Mouse (Mus musculus): ENCODE measurements around the gene Tmem242.

Gene Tmem242

DNA sequence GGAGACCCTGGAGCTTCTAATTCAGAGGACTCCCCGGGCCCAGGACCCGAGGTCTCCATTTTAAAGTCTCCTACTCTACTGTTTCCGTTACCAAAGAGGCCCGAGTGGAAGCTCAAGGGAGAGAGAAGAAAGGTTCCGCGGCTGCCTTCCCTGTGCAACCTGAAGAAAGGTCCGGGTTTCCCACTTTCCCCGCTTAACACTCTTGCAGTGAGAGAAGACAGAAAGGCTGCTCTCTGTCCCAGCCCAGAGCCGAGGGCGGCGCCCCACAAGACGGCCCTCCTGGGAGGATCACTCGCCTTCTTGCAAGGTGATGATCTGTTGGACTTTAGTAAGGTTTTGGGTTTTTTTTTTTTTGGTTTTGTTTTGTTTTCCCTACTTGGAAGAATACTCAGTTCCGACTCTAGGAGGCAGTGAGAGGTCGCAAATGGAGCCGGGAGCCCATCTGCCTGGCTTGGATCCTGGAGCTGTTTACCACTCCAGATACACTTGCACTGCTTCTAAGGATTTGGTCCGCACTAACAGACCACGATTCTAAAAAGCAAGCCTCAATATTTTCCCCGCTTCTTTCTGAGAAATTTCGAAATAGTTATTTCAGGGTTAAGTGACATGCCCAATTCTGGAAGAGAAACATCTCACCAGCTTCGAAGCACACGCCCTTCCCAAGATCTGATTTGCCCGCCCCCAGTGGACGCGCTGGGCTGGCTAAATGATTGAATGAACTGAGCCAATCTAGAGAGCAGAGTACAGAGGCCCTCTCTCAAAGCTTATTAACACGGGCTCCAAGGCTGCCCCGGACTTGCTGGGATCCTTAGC lies at the start of gene Tmem242:
Gene Tmem242 (minus strand): TSS at position 101 of the 813 bp plus-strand sequence.
- in situ Hi-C loops (cut with MboI; ENCODE audit: low pct_unique_long_range_greater_than_20kb in 1 of 2, low sequenced_read_pairs in 2 of 2, unreplicated experiment in 1 of 2): loop anchor here in 1 of 2 experiments (5.0 to 10.0 kb wide), 3 partner anchors 92 to 307 kb away; no protein-coding TSS in a partner anchor

DNA sequence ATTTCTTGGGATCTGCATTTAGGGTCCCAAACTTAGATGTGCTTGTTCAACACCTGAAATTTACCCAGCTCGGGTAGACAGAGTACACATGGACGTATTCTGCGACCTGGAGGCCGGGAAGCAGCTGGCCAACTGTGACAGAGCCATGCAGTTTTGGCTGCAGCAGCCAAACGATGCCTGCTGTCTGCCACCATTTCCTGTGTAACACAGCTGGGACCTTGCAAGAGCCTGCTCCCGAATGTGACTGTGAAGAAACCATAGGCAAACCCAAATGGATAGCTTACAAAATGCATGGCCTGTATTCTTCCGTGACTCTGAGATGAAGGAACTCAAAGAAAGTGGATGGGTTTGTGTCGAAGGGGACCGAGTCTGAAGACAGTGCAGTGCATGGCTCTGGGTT lies 48.1 kb upstream of the Tmem242 start:
- in situ Hi-C loops (cut with MboI; ENCODE audit: low pct_unique_long_range_greater_than_20kb in 1 of 2, low sequenced_read_pairs in 2 of 2, unreplicated experiment in 1 of 2): no loop called here

DNA sequence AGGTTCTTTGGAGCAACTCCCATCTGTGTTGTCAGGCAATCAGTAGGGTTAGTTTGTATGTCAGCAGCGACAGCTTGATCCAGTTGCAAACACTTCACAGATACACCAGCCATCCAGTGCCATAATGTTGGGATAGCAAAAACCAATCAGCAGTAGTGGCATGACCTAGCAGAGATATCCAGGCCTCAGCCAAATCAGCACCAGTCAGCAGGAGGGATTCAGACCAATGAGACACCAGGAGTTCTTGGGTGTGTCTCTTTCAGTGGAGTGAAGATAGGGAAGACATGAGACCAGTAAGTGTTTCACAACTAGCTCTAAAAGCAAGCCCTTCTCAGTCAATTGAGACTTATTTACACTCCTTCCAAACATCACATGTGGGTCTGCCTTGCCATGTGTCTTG lies 44.6 kb upstream of the Tmem242 start:
- in situ Hi-C loops (cut with MboI; ENCODE audit: low pct_unique_long_range_greater_than_20kb in 1 of 2, low sequenced_read_pairs in 2 of 2, unreplicated experiment in 1 of 2): no loop called here

DNA sequence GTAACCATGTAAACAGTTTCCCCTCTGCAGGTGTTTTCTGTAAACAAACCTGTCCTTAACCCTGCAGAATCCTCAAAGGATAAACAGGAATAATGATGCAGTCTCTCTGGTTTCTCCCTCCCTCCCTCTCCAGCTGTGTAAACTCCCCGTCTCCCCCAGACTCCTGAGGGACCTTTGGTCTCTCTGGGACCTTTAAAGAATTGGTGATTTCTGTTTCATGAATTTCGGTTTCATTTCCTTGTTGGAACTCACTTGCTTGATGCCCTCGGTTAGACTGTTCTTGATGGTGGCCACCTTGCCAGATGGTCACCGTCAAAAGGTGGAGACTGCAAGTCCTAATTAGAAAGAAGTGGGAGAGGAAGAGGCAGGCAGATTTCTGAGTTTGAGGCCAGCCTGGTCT lies 43.4 kb upstream of the Tmem242 start:
- in situ Hi-C loops (cut with MboI; ENCODE audit: low pct_unique_long_range_greater_than_20kb in 1 of 2, low sequenced_read_pairs in 2 of 2, unreplicated experiment in 1 of 2): no loop called here

DNA sequence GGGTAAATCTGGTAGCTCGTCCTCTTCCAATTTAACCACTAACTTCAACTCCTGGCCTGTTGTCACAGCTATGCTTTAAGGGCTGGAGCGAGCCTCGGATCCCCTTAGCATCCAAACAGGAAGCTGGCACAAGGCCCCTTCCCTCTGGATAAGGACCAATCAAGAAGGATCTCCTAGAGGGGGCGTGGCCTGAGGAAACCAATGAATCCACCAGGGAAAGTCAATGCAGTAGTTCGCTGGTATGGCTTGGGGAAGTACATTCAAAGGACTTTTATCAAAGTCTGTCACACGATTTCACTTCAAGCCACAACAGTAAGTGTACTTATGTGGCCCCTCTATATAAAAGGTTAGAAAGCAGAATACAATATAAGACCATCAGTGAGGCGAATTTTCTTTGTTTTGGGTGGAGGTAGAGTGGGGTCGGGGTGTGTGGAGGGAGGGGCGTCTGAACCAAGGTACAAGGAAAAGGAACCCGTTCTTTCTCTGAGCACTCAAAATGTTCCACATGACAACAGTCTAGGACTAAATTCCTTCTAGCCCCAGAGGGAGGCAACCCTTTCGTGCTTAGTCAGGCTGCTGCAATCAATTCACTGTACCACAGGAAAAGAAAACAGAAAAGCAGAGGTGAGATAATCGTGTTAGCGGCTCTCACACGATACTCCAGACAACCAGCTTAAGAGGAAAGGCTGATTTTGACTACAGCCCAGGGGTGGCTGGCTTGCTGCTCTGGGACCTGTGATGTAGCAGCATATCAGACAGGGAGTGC lies 36.1 kb upstream of the Tmem242 start:
- in situ Hi-C loops (cut with MboI; ENCODE audit: low pct_unique_long_range_greater_than_20kb in 1 of 2, low sequenced_read_pairs in 2 of 2, unreplicated experiment in 1 of 2): no loop called here

DNA sequence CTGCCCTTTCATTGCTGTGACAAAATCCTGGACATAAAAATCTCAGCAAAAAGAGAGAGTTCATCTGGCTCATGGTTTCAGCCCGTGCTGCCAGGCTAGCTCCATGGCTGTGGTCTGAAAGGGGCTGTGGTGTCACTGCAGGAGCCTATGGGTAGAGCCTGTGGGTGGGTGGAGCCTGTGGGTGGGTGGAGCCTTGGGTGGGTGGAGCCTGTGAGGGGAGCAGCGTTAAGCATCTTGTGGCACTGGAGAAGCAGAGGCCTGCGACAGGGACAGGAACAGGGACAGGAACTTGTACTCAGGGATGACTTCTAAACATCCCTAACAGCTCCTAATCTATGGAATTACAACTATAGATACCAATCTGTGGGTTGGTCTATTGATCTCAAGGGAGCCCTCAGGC lies 32.2 kb upstream of the Tmem242 start:
- in situ Hi-C loops (cut with MboI; ENCODE audit: low pct_unique_long_range_greater_than_20kb in 1 of 2, low sequenced_read_pairs in 2 of 2, unreplicated experiment in 1 of 2): no loop called here

DNA sequence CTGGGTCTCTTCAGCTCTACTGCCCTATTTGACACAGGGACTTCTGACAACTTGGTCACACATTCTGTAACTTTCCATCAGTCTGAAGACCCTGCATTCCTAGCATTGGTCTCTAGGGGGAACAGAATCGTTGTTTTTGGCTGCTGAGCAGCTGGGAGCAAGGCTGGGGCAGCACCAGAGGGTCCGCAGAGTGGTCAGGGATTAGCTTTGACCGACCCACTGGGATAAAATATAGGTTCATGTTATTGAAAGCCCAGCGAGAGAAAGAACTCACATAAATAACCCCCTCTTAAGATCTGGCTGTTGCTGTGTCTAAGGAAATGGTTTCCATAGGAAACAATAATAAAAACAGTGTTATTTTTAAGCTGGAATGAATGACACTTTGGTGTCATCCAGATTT lies 27.1 kb upstream of the Tmem242 start:
- in situ Hi-C loops (cut with MboI; ENCODE audit: low pct_unique_long_range_greater_than_20kb in 1 of 2, low sequenced_read_pairs in 2 of 2, unreplicated experiment in 1 of 2): no loop called here

DNA sequence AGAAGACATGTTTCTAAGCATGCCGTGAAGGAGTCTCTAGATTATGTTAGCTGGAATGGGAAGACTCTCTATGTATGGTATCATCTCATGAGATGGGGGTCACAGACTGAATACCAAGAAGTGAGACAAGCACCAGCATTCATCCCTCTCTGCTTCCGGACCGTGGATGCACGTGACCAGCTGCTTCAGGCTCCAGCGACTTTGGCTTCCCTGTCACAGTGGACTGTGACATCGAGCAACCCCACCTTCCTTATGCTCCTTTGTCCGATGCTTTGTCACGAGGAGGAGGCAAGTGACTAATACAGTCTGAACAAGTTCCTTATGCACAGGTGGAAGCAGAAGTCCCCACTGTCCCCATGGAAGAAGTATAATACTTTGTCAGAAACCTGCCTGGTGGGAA lies 26.7 kb upstream of the Tmem242 start:
- in situ Hi-C loops (cut with MboI; ENCODE audit: low pct_unique_long_range_greater_than_20kb in 1 of 2, low sequenced_read_pairs in 2 of 2, unreplicated experiment in 1 of 2): no loop called here

DNA sequence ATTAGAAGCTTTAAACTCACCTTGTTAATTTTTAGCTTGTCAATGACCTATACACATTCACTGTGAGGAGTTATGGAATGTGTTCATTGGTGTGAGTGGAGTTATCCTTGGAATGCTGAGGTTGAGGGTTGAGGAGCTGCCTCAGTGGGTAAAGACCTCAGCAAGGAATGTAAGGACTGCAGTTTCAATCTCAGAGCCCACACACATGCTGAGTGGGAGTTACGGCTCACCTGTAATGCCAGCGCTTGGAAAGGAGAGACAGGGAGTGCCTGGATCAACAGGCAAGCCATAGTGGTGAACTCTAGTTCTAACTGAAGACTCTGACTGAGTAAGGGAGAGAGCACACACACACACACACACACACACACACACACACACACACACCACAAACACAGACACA lies 23.9 kb upstream of the Tmem242 start:
- in situ Hi-C loops (cut with MboI; ENCODE audit: low pct_unique_long_range_greater_than_20kb in 1 of 2, low sequenced_read_pairs in 2 of 2, unreplicated experiment in 1 of 2): no loop called here

DNA sequence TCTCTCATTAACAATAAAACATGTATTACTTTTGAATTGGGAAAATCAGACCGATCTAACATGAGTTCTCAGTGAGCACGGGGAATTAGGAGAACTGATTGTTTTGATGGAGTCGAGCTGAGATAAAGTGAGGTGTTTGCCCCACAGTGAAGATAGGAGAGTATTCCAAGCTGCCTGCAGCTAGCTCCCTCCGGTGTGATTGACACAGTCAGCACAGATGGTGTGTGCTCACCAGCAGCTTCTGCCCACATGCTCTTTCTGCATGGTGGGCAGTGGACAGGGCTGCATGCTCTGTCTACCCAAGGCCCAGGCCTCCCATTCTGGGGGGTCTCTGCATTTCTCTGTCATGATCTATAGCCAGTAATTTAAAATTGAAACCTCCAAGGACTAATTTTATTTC lies 13.6 kb upstream of the Tmem242 start:
- in situ Hi-C loops (cut with MboI; ENCODE audit: low pct_unique_long_range_greater_than_20kb in 1 of 2, low sequenced_read_pairs in 2 of 2, unreplicated experiment in 1 of 2): no loop called here

DNA sequence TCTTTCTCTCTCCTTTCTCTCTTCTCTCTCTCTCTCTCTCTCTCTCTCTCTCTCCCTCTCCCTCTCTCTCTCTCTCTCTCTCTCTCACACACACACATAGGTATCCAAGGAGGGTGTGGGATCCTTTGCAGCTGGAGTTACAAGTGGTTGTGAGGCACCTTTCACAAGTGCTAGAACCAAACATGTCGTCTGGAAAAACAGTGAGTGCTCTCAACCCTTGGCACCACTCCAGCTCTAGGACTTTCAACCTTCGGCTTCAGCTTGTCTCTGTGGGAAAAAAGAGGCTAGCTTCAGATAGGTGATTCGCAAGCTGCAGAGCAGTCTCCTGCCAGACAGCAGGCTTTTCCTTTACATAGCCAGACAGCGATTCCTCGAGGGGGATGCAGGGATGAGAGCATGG lies 3.7 kb upstream of the Tmem242 start:
- in situ Hi-C loops (cut with MboI; ENCODE audit: low pct_unique_long_range_greater_than_20kb in 1 of 2, low sequenced_read_pairs in 2 of 2, unreplicated experiment in 1 of 2): loop anchor here in 1 of 2 experiments (5.0 to 10.0 kb wide), 3 partner anchors 89 to 304 kb away; no protein-coding TSS in a partner anchor

DNA sequence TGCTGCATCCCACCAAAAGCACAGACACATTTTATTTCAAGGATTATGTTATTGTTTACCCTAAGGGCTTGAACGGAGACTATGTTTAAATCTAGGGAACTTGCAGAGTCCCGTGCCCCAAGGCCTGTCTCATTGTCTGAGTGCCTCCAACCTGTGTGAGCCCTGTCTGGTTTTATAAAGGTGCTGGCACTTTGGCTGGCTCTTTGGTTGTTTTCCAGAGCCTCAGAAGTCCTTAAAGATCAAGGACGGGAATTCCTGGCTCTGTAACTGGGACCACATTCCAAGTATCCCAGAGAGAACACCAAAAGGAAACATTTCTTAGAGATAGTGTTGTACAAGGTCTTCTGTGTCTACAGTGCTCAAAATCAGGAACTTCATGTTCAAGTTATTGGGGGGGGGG lies 3.2 kb upstream of the Tmem242 start:
- in situ Hi-C loops (cut with MboI; ENCODE audit: low pct_unique_long_range_greater_than_20kb in 1 of 2, low sequenced_read_pairs in 2 of 2, unreplicated experiment in 1 of 2): loop anchor here in 1 of 2 experiments (5.0 to 10.0 kb wide), 3 partner anchors 89 to 304 kb away; no protein-coding TSS in a partner anchor

DNA sequence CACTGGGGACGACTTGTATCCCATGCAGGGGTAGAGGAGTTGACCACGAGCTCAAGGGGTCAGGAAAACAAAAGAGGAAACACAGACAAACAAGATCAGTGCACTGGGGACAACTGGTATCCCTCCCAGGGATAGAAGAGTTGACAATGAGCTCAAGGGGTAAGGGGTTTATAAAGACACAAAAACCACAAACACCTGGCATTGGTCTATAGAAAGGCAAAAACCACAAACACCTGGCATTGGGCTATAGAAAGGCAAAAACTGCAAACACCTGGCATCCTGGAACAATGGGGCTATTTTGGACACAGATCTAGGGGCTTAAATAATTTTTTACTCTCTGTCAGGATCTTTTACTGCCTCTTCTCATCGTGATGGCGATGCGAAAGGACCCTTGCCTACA lies 2.3 kb upstream of the Tmem242 start:
- in situ Hi-C loops (cut with MboI; ENCODE audit: low pct_unique_long_range_greater_than_20kb in 1 of 2, low sequenced_read_pairs in 2 of 2, unreplicated experiment in 1 of 2): loop anchor here in 1 of 2 experiments (5.0 to 10.0 kb wide), 3 partner anchors 90 to 305 kb away; no protein-coding TSS in a partner anchor

DNA sequence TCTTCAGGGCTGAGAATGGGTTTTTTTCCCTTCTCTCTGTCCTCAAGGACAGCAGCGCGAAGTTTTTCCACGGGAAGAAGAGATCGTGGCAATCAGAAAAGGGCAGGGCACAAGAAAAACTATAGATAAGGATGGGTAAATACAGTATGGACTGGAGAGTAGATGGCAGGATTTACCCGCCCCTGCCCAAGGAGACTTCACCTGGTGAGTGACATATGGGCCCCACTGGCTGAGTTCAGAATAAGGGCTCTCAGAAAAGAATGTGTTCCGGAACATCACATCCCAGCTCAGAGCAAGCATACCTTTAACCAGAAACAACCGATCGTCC lies 264 bp downstream of the Tmem242 start:
- in situ Hi-C loops (cut with MboI; ENCODE audit: low pct_unique_long_range_greater_than_20kb in 1 of 2, low sequenced_read_pairs in 2 of 2, unreplicated experiment in 1 of 2): loop anchor here (5.0 to 10.0 kb wide), 3 partner anchors 93 to 308 kb away; no protein-coding TSS in a partner anchor

DNA sequence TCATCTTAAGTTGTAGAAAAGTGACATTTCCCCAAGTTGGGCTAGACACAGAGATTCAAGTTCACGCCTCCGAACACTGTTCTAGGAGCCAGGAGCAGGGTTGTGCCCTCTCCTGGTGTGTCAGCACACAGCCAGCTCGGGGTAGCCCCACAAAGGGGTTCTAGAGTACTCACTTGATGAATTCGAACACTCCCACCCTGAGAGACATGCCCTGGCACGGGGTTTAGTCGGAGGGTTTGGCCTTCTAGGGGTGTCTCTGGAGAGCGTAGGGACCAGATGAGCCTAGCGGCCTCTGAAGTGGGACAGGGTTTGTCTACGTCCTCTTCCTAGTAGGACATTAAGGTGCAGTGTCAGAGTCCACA lies 10.3 kb downstream of the Tmem242 start:
- in situ Hi-C loops (cut with MboI; ENCODE audit: low pct_unique_long_range_greater_than_20kb in 1 of 2, low sequenced_read_pairs in 2 of 2, unreplicated experiment in 1 of 2): loop anchor here in 1 of 2 experiments (10.0 kb wide), 1 partner anchor 295 kb away; no protein-coding TSS in a partner anchor

DNA sequence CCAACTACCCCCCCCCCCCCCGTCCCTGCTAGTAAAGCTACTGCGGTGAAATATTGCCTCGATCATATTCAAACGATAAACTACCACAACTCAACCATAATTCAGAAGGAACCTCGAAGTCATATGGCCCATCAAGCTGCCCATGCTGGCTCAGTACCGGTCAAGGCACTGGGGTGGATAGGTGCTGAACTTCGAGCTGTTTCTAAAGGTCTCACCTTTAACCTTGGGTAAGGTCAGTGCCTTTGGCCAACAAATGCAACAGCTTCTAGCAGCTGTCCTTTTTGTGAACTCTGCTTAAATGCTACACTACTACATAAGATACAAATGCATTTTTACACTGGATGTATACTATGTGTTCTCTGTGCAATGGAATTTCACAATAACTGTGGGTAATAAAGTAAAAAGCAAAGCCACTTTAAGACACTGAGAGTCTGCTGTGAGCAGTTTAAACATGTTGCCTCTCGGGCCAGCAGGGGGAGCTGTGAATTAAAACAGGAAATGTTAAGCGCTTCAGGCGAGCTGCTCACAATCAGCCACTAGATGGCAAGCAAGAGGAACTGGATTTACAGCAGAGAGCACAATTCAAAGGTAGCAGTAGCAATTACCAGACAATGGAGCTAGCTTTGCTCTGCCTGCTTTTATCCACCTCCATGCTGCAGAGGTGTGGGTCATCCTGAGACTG lies 10.8 kb downstream of the Tmem242 start:
- in situ Hi-C loops (cut with MboI; ENCODE audit: low pct_unique_long_range_greater_than_20kb in 1 of 2, low sequenced_read_pairs in 2 of 2, unreplicated experiment in 1 of 2): no loop called here

DNA sequence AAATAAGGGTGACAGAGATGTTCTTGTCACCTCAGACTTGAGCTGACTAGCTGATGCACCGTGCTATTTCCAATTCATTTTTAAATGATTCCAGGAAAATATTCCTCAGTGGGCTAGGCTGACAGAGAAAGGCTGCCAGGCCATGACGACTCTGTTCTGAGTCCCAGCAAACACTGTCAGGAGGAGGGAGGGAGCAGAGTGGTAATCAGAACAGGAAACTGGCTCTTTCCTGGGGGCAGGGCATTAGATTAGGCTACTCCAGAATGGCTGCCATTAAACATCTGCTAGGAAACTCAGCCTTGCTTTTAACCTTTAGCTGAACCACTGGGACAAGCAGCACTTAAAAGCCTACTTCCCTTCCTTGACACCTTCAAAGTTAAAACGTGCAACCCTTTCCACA lies 14.9 kb downstream of the Tmem242 start:
- in situ Hi-C loops (cut with MboI; ENCODE audit: low pct_unique_long_range_greater_than_20kb in 1 of 2, low sequenced_read_pairs in 2 of 2, unreplicated experiment in 1 of 2): no loop called here

DNA sequence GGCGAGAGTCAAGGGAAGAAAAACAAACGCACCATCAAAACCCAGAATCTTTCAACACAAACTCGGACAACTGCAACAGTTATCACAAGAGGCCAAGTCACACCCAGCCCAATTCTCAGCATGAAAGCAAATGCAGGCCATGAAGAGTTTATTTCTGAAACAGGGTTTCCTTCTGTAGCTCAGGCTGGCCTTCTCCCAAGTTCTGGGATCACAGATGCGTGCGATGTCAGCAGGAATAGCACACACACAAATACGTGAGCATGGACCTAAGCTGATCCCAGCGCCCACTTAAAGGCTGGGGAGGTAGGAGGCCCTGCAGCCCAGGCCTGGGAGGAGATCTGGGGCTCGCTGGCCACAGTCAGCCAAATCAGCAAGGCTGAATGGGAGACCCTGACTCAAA lies 15.9 kb downstream of the Tmem242 start:
- in situ Hi-C loops (cut with MboI; ENCODE audit: low pct_unique_long_range_greater_than_20kb in 1 of 2, low sequenced_read_pairs in 2 of 2, unreplicated experiment in 1 of 2): no loop called here

DNA sequence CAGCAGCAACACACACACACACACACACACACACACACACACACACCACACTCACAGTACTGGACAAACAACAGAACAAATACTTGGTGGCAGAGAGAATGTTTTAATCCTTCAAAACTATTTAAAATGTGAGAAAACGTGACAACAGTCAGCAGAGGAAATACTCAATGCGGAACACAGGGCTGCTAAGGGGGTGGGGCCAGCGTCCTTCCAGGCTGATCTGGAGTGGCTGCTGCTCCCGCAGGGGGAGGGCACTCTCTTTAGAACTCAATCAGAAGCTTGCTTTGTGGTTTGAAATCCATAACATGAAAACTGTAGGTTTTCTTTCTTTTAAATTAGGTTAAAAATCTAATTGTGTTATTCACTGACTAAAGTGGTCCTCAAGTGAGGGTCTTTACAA lies 18.2 kb downstream of the Tmem242 start:
- in situ Hi-C loops (cut with MboI; ENCODE audit: low pct_unique_long_range_greater_than_20kb in 1 of 2, low sequenced_read_pairs in 2 of 2, unreplicated experiment in 1 of 2): no loop called here

All from mouse embryonic stem cell (cell line).